Mouse (Mus musculus): ENCODE results near the gene Olfr555. TPM values are rescaled to one million over a fixed set of nuclear protein-coding genes. Genes with fewer than 3 reads are reported as not detected.

Olfr555 gene
- polyA plus RNA-seq, 1 experiment from 2014 or later = not detected

- H3K9me3 ChIP-seq (replicated peaks; ENCODE audit: control insufficient read depth, low read length, poor library complexity, severe bottlenecking) = no peaks in the 10 kb centered on the region
- no peak overlapping the region for H3K27ac ChIP-seq (ENCODE audit: low read length)
- 82% methylated on average over 2 of the region's 2 CpGs for WGBS
- H3K27me3 ChIP-seq (ENCODE audit: control insufficient read depth, insufficient read depth, low read depth, low read length) = no peaks in the 10 kb centered on the region
- no peak overlapping the region for H3K9ac ChIP-seq (ENCODE audit: low read depth, low read length)
- H3K36me3 ChIP-seq (ENCODE audit: control insufficient read depth, insufficient read depth, low read length) = no peaks in the 10 kb centered on the region
- no peak for ATAC-seq
- no peak overlapping the region for H3K4me2 ChIP-seq (ENCODE audit: low read length)
- no peak overlapping the region for H3K4me3 ChIP-seq (ENCODE audit: low read depth, low read length)
- H3K4me1 ChIP-seq (ENCODE audit: control insufficient read depth, insufficient read depth, low read length) = no peaks in the 10 kb centered on the region
Measured at GRCm38 (mm10) chr7:102676225-102676624, 17.6 kb downstream of the Olfr555 start.

- Histone ChIP-seq H3K9ac (ENCODE audit: low read depth, low read length) (no peak overlapping the region), H3K4me3 (ENCODE audit: low read depth, low read length) (no peak overlapping the region), H3K36me3 (ENCODE audit: control insufficient read depth, insufficient read depth, low read length) (no peaks in the 10 kb centered on the region), H3K27ac (ENCODE audit: low read length) (no peak overlapping the region), H3K4me1 (ENCODE audit: control insufficient read depth, insufficient read depth, low read length) (no peaks in the 10 kb centered on the region), H3K4me2 (ENCODE audit: low read length) (no peak overlapping the region), H3K27me3 (ENCODE audit: control insufficient read depth, insufficient read depth, low read depth, low read length) (no peaks in the 10 kb centered on the region), H3K9me3 (replicated peaks; ENCODE audit: control insufficient read depth, low read length, poor library complexity, severe bottlenecking) (no peaks in the 10 kb centered on the region)
- no peak for ATAC-seq
- WGBS = 100% methylated on average over 1 of the region's 1 CpGs
Measured at GRCm38 (mm10) chr7:102681916-102682315, 23.3 kb downstream of the Olfr555 start.

- H3K9ac ChIP-seq (ENCODE audit: low read depth, low read length) = peak within 1 kb of the TSS; percentile 64
- H3K27me3 ChIP-seq (ENCODE audit: control insufficient read depth, insufficient read depth, low read depth, low read length) = no peaks in the 10 kb centered on the region
- peak; percentile 100 for ATAC-seq
- peak within 1 kb of the TSS; percentile 49 for H3K4me3 ChIP-seq (ENCODE audit: low read depth, low read length)
- H3K36me3 ChIP-seq (ENCODE audit: control insufficient read depth, insufficient read depth, low read length) = no peaks in the 10 kb centered on the region
- H3K9me3 ChIP-seq (replicated peaks; ENCODE audit: control insufficient read depth, low read length, poor library complexity, severe bottlenecking) = no peaks in the 10 kb centered on the region
- WGBS = under 1% methylated on average over 38 of the region's 40 CpGs
- H3K27ac ChIP-seq (ENCODE audit: low read length) = peak within 1 kb of the TSS; percentile 23; the same call in 1 of the 2 replicates
- H3K4me1 ChIP-seq (ENCODE audit: control insufficient read depth, insufficient read depth, low read length) = no peaks in the 10 kb centered on the region
- H3K4me2 ChIP-seq (ENCODE audit: low read length) = peak within 1 kb of the TSS; percentile 64
Measured at GRCm38 (mm10) chr7:102686944-102687501, 28.4 kb downstream of the Olfr555 start, which contains the start of gene Trim68. TSS of gene Trim68 (minus strand) at chr7:102687327.

- no peak within 1 kb of the TSS for H3K27ac ChIP-seq (ENCODE audit: low read length)
- no peaks in the 10 kb centered on the region for H3K36me3 ChIP-seq (ENCODE audit: control insufficient read depth, insufficient read depth, low read length)
- no peak for ATAC-seq
- H3K4me3 ChIP-seq (ENCODE audit: low read depth, low read length) = no peak within 1 kb of the TSS
- WGBS = 79% methylated on average over 5 of the region's 5 CpGs
- H3K4me1 ChIP-seq (ENCODE audit: control insufficient read depth, insufficient read depth, low read length) = no peaks in the 10 kb centered on the region
- H3K9me3 ChIP-seq (replicated peaks; ENCODE audit: control insufficient read depth, low read length, poor library complexity, severe bottlenecking) = no peaks in the 10 kb centered on the region
- no peaks in the 10 kb centered on the region for H3K27me3 ChIP-seq (ENCODE audit: control insufficient read depth, insufficient read depth, low read depth, low read length)
- H3K9ac ChIP-seq (ENCODE audit: low read depth, low read length) = no peak within 1 kb of the TSS
- no peak within 1 kb of the TSS for H3K4me2 ChIP-seq (ENCODE audit: low read length)
Measured at GRCm38 (mm10) chr7:102695358-102696125, 36.9 kb downstream of the Olfr555 start, which contains the start of gene Olfr557. TSS of gene Olfr557 (plus strand) at chr7:102695910.

GRCm38 (mm10) chr7:102698461-102698860 lies 39.8 kb downstream of the Olfr555 start:
- H3K9ac ChIP-seq (ENCODE audit: low read depth, low read length) = no peak overlapping the region
- ATAC-seq = no peak
- H3K36me3 ChIP-seq (ENCODE audit: control insufficient read depth, insufficient read depth, low read length) = no peaks in the 10 kb centered on the region

GRCm38 (mm10) chr7:102701915-102702314 lies 43.3 kb downstream of the Olfr555 start, which contains the start of gene Olfr558:
TSS of gene Olfr558 (plus strand) at chr7:102702215.
- Histone ChIP-seq H3K27me3 (ENCODE audit: control insufficient read depth, insufficient read depth, low read depth, low read length) (no peaks in the 10 kb centered on the region), H3K36me3 (ENCODE audit: control insufficient read depth, insufficient read depth, low read length) (no peaks in the 10 kb centered on the region), H3K9me3 (replicated peaks; ENCODE audit: control insufficient read depth, low read length, poor library complexity, severe bottlenecking) (no peaks in the 10 kb centered on the region), H3K9ac (ENCODE audit: low read depth, low read length) (no peak within 1 kb of the TSS), H3K4me2 (ENCODE audit: low read length) (no peak within 1 kb of the TSS), H3K4me1 (ENCODE audit: control insufficient read depth, insufficient read depth, low read length) (no peaks in the 10 kb centered on the region), H3K27ac (ENCODE audit: low read length) (no peak within 1 kb of the TSS), H3K4me3 (ENCODE audit: low read depth, low read length) (no peak within 1 kb of the TSS)
- ATAC-seq = no peak

More at GRCm38 (mm10) chr7:102698461-102698860, 39.8 kb downstream of the Olfr555 start:
- Histone ChIP-seq H3K4me1 (ENCODE audit: control insufficient read depth, insufficient read depth, low read length) (no peaks in the 10 kb centered on the region), H3K4me2 (ENCODE audit: low read length) (no peak overlapping the region), H3K27ac (ENCODE audit: low read length) (no peak overlapping the region), H3K9me3 (replicated peaks; ENCODE audit: control insufficient read depth, low read length, poor library complexity, severe bottlenecking) (no peaks in the 10 kb centered on the region), H3K4me3 (ENCODE audit: low read depth, low read length) (no peak overlapping the region), H3K27me3 (ENCODE audit: control insufficient read depth, insufficient read depth, low read depth, low read length) (no peaks in the 10 kb centered on the region)
- 89% methylated on average over 7 of the region's 7 CpGs for WGBS

Other genes starting within 250 kb of the Olfr555 start
- gene Rrm1, start 217.1 kb upstream of the Olfr555 start, polyA plus RNA-seq (2015; fragmentation: Nextera tagmentation; extraction: Ambion mirVana) = 38.5 and 42.8 TPM in 2 replicates
- 0.47 and 0.59 TPM in 2 replicates for gene Olfr543, start 177.1 kb upstream of the Olfr555 start, polyA plus RNA-seq (2015; fragmentation: Nextera tagmentation; extraction: Ambion mirVana)
- 0.19 and 0.25 TPM in 2 replicates for gene Olfr544, start 170.5 kb upstream of the Olfr555 start, polyA plus RNA-seq (2015; fragmentation: Nextera tagmentation; extraction: Ambion mirVana)
- gene Olfr545, start 159.2 kb upstream of the Olfr555 start, polyA plus RNA-seq (2015; fragmentation: Nextera tagmentation; extraction: Ambion mirVana) = 0.23 and 0.25 TPM in 2 replicates
- not detected in 2 replicates for gene Olfr547, start 124.1 kb upstream of the Olfr555 start, polyA plus RNA-seq (2015; fragmentation: Nextera tagmentation; extraction: Ambion mirVana)
- not detected in 2 replicates for gene Olfr548-ps1, start 117.9 kb upstream of the Olfr555 start, polyA plus RNA-seq (2015; fragmentation: Nextera tagmentation; extraction: Ambion mirVana)
- not detected in 2 replicates for gene Olfr549, start 109.0 kb upstream of the Olfr555 start, polyA plus RNA-seq (2015; fragmentation: Nextera tagmentation; extraction: Ambion mirVana)
- not detected in 2 replicates for gene Trim21, start 93.3 kb upstream of the Olfr555 start, polyA plus RNA-seq (2015; fragmentation: Nextera tagmentation; extraction: Ambion mirVana)
- gene Olfr550, start 87.4 kb upstream of the Olfr555 start, polyA plus RNA-seq (2015; fragmentation: Nextera tagmentation; extraction: Ambion mirVana) = not detected in 2 replicates
- gene Olfr551, start 66.9 kb upstream of the Olfr555 start, polyA plus RNA-seq (2015; fragmentation: Nextera tagmentation; extraction: Ambion mirVana) = not detected in 2 replicates
- gene Olfr552, start 61.1 kb upstream of the Olfr555 start, polyA plus RNA-seq (2015; fragmentation: Nextera tagmentation; extraction: Ambion mirVana) = not detected in 2 replicates
- not detected in 2 replicates for gene Olfr553, start 40.6 kb upstream of the Olfr555 start, polyA plus RNA-seq (2015; fragmentation: Nextera tagmentation; extraction: Ambion mirVana)
- not detected in 2 replicates for gene Olfr554, start 20.4 kb upstream of the Olfr555 start, polyA plus RNA-seq (2015; fragmentation: Nextera tagmentation; extraction: Ambion mirVana)
- not detected in 2 replicates for gene Olfr556, start 6.1 kb downstream of the Olfr555 start, polyA plus RNA-seq (2015; fragmentation: Nextera tagmentation; extraction: Ambion mirVana)
- 6.4 and 7.3 TPM in 2 replicates for gene Trim68, start 28.5 kb downstream of the Olfr555 start, polyA plus RNA-seq (2015; fragmentation: Nextera tagmentation; extraction: Ambion mirVana)
- not detected in 2 replicates for gene Olfr557, start 37.1 kb downstream of the Olfr555 start, polyA plus RNA-seq (2015; fragmentation: Nextera tagmentation; extraction: Ambion mirVana)
- not detected in 2 replicates for gene Olfr558, start 43.4 kb downstream of the Olfr555 start, polyA plus RNA-seq (2015; fragmentation: Nextera tagmentation; extraction: Ambion mirVana)
- gene Olfr33, start 60.2 kb downstream of the Olfr555 start, polyA plus RNA-seq (2015; fragmentation: Nextera tagmentation; extraction: Ambion mirVana) = not detected in 2 replicates
- not detected in 2 replicates for gene Olfr559, start 68.7 kb downstream of the Olfr555 start, polyA plus RNA-seq (2015; fragmentation: Nextera tagmentation; extraction: Ambion mirVana)
- not detected in 2 replicates for gene Olfr560, start 100.5 kb downstream of the Olfr555 start, polyA plus RNA-seq (2015; fragmentation: Nextera tagmentation; extraction: Ambion mirVana)
- 0.16 TPM in 1 of 2 replicates, not detected in the other for gene Olfr78, start 100.6 kb downstream of the Olfr555 start, polyA plus RNA-seq (2015; fragmentation: Nextera tagmentation; extraction: Ambion mirVana)
- not detected in 2 replicates for gene Olfr561, start 112.4 kb downstream of the Olfr555 start, polyA plus RNA-seq (2015; fragmentation: Nextera tagmentation; extraction: Ambion mirVana)
- not detected in 2 replicates for gene Olfr564, start 144.7 kb downstream of the Olfr555 start, polyA plus RNA-seq (2015; fragmentation: Nextera tagmentation; extraction: Ambion mirVana)
- gene Olfr566, start 199.9 kb downstream of the Olfr555 start, polyA plus RNA-seq (2015; fragmentation: Nextera tagmentation; extraction: Ambion mirVana) = not detected in 2 replicates
- gene Olfr568, start 218.3 kb downstream of the Olfr555 start, polyA plus RNA-seq (2015; fragmentation: Nextera tagmentation; extraction: Ambion mirVana) = not detected in 2 replicates
- gene Olfr569, start 232.1 kb downstream of the Olfr555 start, polyA plus RNA-seq (2015; fragmentation: Nextera tagmentation; extraction: Ambion mirVana) = not detected in 2 replicates
- gene Olfr570, start 235.8 kb downstream of the Olfr555 start, polyA plus RNA-seq (2015; fragmentation: Nextera tagmentation; extraction: Ambion mirVana) = 0.20 TPM in 1 of 2 replicates, not detected in the other

Measured in midbrain, embryonic 16.5 days (tissue).